Mouse (Mus musculus): ENCODE measurements around the gene Snx8.

- no peak for TF ChIP-seq CTCF (IDR thresholded peaks at IDR 0.05; ENCODE audit: insufficient read depth, low read length)
- TF ChIP-seq POLR2A (IDR thresholded peaks at IDR 0.05; ENCODE audit: borderline replicate concordance, extremely low read depth, low read depth, low read length): no peak
Measured at GRCm38 (mm10) chr5:140408801-140409200, 19.7 kb upstream of the Snx8 start.

Measured in lung, adult 2 months (tissue).